Mouse (Mus musculus) liver, adult 2 months (tissue): ENCODE data around the gene Itk.

Source experiments
- CTCF ChIP-seq: fragments of 200-500 bp; IDR thresholded peaks from 2 replicates; pipeline ENCODE4 v1.5.1; 2011; ENCODE audit warnings: low read depth, low read length, control low read depth
- POLR2A ChIP-seq: fragments of 200-500 bp; IDR thresholded peaks from 2 replicates; pipeline ENCODE4 v1.6.1; 2011; ENCODE audit warnings: low read length, control low read depth; ENCODE audit not compliant: insufficient read depth; ENCODE audit errors: extremely low read depth

DNA sequence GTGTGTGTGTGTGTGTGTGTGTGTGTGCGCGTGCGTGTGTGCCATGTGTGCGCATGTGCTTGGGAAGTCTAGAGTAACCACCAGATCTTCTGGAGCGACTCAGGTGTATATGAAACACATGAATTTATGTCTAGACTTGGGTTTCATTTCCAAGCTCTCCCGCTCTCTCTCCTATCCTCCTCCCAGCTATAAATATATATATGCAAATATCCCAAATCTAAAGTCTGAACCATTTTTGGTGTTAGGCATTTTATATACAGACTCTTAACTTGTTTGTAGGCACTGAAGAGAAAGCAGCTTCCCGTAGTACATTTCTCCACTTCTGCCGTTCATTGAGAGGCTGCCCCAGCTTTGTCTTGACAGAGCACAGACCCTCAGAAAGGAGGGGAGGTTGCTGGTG lies 57.1 kb downstream of the Itk start:
- no peak for TF ChIP-seq CTCF
- TF ChIP-seq POLR2A = no peak
